Mouse (Mus musculus): Measurements from ENCODE around the gene Hcls1.

The Hcls1 gene

GRCm38 (mm10) chr16:36934841-36935620 lies at the start of gene Hcls1:
Gene Hcls1, plus strand, starts transcription at chr16:36934983.
- no peak for DNase-seq (ENCODE audit: low spot score in 2 of 2)

- no peak for DNase-seq (ENCODE audit: low spot score in 2 of 2)
Measured at GRCm38 (mm10) chr16:36885912-36886311, 48.9 kb upstream of the Hcls1 start.

- no peak for DNase-seq (ENCODE audit: low spot score in 2 of 2)
Measured at GRCm38 (mm10) chr16:36887546-36887945, 47.2 kb upstream of the Hcls1 start.

- DNase-seq (ENCODE audit: low spot score in 2 of 2): no peak
Measured at GRCm38 (mm10) chr16:36890559-36890958, 44.2 kb upstream of the Hcls1 start.

- DNase-seq (ENCODE audit: low spot score in 2 of 2): no peak
Measured at GRCm38 (mm10) chr16:36891415-36891814, 43.4 kb upstream of the Hcls1 start.

- no peak for DNase-seq (ENCODE audit: low spot score in 2 of 2)
Measured at GRCm38 (mm10) chr16:36893317-36893716, 41.5 kb upstream of the Hcls1 start.

- DNase-seq (ENCODE audit: low spot score in 2 of 2): no peak
Measured at GRCm38 (mm10) chr16:36896712-36897111, 38.1 kb upstream of the Hcls1 start.

GRCm38 (mm10) chr16:36903156-36903555 lies 31.6 kb upstream of the Hcls1 start:
- DNase-seq (ENCODE audit: low spot score in 2 of 2): no peak

- DNase-seq (ENCODE audit: low spot score in 2 of 2): no peak
Measured at GRCm38 (mm10) chr16:36911909-36912308, 22.9 kb upstream of the Hcls1 start.

GRCm38 (mm10) chr16:36912311-36912710 lies 22.5 kb upstream of the Hcls1 start:
- no peak for DNase-seq (ENCODE audit: low spot score in 2 of 2)

- DNase-seq (ENCODE audit: low spot score in 2 of 2): no peak
Measured at GRCm38 (mm10) chr16:36914195-36914594, 20.6 kb upstream of the Hcls1 start.

GRCm38 (mm10) chr16:36918505-36918904 lies 16.3 kb upstream of the Hcls1 start:
- peak in 1 of 2 experiments; percentile 38 for DNase-seq (ENCODE audit: low spot score in 2 of 2)

GRCm38 (mm10) chr16:36920410-36920809 lies 14.4 kb upstream of the Hcls1 start:
- no peak for DNase-seq (ENCODE audit: low spot score in 2 of 2)

- no peak for DNase-seq (ENCODE audit: low spot score in 2 of 2)
Measured at GRCm38 (mm10) chr16:36921067-36921613, 13.6 kb upstream of the Hcls1 start.

- no peak for DNase-seq (ENCODE audit: low spot score in 2 of 2)
Measured at GRCm38 (mm10) chr16:36921980-36922379, 12.8 kb upstream of the Hcls1 start.

GRCm38 (mm10) chr16:36924312-36924711 lies 10.5 kb upstream of the Hcls1 start:
- DNase-seq (ENCODE audit: low spot score in 2 of 2): no peak

- no peak for DNase-seq (ENCODE audit: low spot score in 2 of 2)
Measured at GRCm38 (mm10) chr16:36925351-36925750, 9.4 kb upstream of the Hcls1 start.

GRCm38 (mm10) chr16:36925797-36926196 lies 9.0 kb upstream of the Hcls1 start:
- peak in 1 of 2 experiments; percentile 46 for DNase-seq (ENCODE audit: low spot score in 2 of 2)

GRCm38 (mm10) chr16:36926514-36927447 lies 8.0 kb upstream of the Hcls1 start:
- DNase-seq (ENCODE audit: low spot score in 2 of 2): peak in 1 of 2 experiments; percentile 39

GRCm38 (mm10) chr16:36927495-36928105 lies 7.2 kb upstream of the Hcls1 start:
- no peak for DNase-seq (ENCODE audit: low spot score in 2 of 2)

- DNase-seq (ENCODE audit: low spot score in 2 of 2): no peak
Measured at GRCm38 (mm10) chr16:36928106-36928500, 6.7 kb upstream of the Hcls1 start.

- no peak for DNase-seq (ENCODE audit: low spot score in 2 of 2)
Measured at GRCm38 (mm10) chr16:36929216-36929615, 5.6 kb upstream of the Hcls1 start.
